Mouse (Mus musculus): ENCODE measurements around the gene Kif23.

- TF ChIP-seq FOSL1 (IDR thresholded peaks at IDR 0.05; ENCODE audit: insufficient read depth, low read length, poor library complexity, severe bottlenecking) (no peak), CTCF (IDR thresholded peaks at IDR 0.05; ENCODE audit: control insufficient read depth, insufficient read depth, insufficient read length) (no peak), CEBPB (IDR thresholded peaks at IDR 0.05; ENCODE audit: low read depth) (no peak), MAX (IDR thresholded peaks at IDR 0.05) (no peak), MYOD1 (IDR thresholded peaks at IDR 0.05; ENCODE audit: control insufficient read depth, insufficient read length, low read depth) (no peak), USF1 (IDR thresholded peaks at IDR 0.05; ENCODE audit: low read depth) (no peak)
Measured at GRCm38 (mm10) chr9:61941054-61941453, 5.5 kb downstream of the Kif23 start.

Measured in C2C12 (cell line).